Mouse (Mus musculus) brain, embryonic 14.5 days (tissue): ENCODE measurements around the gene Sapcd1.

Experiments used
- CTCF ChIP-seq: fragments of 200-500 bp; IDR thresholded peaks from 2 replicates; pipeline ENCODE4 v1.5.1; 2012; ENCODE audit warnings: inconsistent platforms, mild to moderate bottlenecking, moderate library complexity, borderline replicate concordance; ENCODE audit not compliant: insufficient read depth, insufficient read length; ENCODE audit errors: extremely low read depth
- POLR2A ChIP-seq: fragments of 200-500 bp; IDR thresholded peaks from 2 replicates; pipeline ENCODE4 v1.6.1; 2012; ENCODE audit warnings: mild to moderate bottlenecking, inconsistent platforms, borderline replicate concordance; ENCODE audit not compliant: poor library complexity, insufficient read depth, insufficient read length, severe bottlenecking; ENCODE audit errors: extremely low read depth

DNA sequence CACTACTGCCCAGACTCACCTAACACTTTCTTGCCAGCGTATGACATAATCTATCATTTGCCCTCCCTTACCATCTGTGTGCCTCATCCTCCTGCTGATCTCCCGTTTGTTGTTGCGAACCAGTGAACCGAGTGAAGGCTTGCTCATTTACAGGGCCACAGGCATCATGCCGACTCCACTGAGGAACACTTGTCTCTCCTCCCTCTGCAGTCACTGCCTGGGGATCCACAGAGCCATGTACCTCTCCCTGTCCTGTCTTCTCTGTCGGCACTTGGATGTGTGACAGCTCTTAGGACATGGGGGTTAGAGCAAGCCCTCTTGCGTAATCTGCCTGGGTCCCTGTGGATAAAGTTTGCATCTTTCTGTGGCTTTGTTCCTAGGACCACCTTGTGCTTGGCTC is 18.2 kb downstream of the Sapcd1 start:
- TF ChIP-seq POLR2A (no peak), CTCF (no peak)
